Mouse (Mus musculus) G1E (cell line): ENCODE results near the gene Lrrfip1.

ENCODE experiments used
- CTCF ChIP-seq: IDR thresholded peaks from 2 replicates; pipeline ENCODE4 v1.5.1; 2012; ENCODE audit warnings: low read depth, low read length, inconsistent platforms, mixed read lengths
- GATA1 ChIP-seq: IDR thresholded peaks from 2 replicates; pipeline ENCODE4 v1.6.1; 2012; ENCODE audit warnings: borderline replicate concordance, low read length, inconsistent platforms, mixed read lengths
- POLR2AphosphoS5 ChIP-seq: IDR thresholded peaks from 2 replicates; pipeline ENCODE4 v1.6.1; 2012; ENCODE audit warnings: low read depth, low read length, inconsistent platforms; ENCODE audit not compliant: insufficient replicate concordance
- TAL1 ChIP-seq: conservative IDR thresholded peaks from 2 replicates; pipeline ENCODE4 v1.6.1; 2012; ENCODE audit warnings: low read depth, low read length, inconsistent platforms, mixed read lengths

GRCm38 (mm10) chr1:91010216-91010615 lies 11.7 kb downstream of the Lrrfip1 start:
- no peak for TF ChIP-seq CTCF
- TF ChIP-seq POLR2AphosphoS5 = no peak
- TF ChIP-seq GATA1 = no peak
- no peak for TF ChIP-seq TAL1
